Mouse (Mus musculus) hematopoietic stem cell, adult 5-6 weeks (primary cell): ENCODE results near the gene Man1a. TPM values are rescaled to one million over a fixed set of nuclear protein-coding genes. Genes with fewer than 3 reads are reported as not detected.
A peak's percentile ranks its signal among the peaks of the same experiment; 100 is the strongest.

Experiments used
- ATAC-seq, 2 experiments: fragments of 125-278 bp in 1 of 2; replicated peaks in 1 of 2; 2 replicates each; pipeline ENCODE4 v1.8.0; 2016 to 2017; ENCODE audit warnings: inconsistent platforms in 2 of 2, mild to moderate bottlenecking in 2 of 2, moderate number of reproducible peaks in 2 of 2, low read depth in 1 of 2, moderate TSS enrichment in 1 of 2; ENCODE audit not compliant: low FRiP score in 2 of 2, poor library complexity in 2 of 2, severe bottlenecking in 2 of 2, insufficient read depth in 1 of 2, low TSS enrichment in 1 of 2
- total RNA-seq: library from RNA; stranded (forward); fragments of 172-1452, 232-1000 nt; gene quantifications from 2 replicates; pipeline ENCODE4 v1.2.3, GENCODE M21; 2017

The Man1a gene
- total RNA-seq, 1 experiment from 2014 or later, result 101 TPM

- ATAC-seq, result no peak
Observed at GRCm38 (mm10) chr10:54037348-54038010, 38.9 kb downstream of the Man1a start.

DNA sequence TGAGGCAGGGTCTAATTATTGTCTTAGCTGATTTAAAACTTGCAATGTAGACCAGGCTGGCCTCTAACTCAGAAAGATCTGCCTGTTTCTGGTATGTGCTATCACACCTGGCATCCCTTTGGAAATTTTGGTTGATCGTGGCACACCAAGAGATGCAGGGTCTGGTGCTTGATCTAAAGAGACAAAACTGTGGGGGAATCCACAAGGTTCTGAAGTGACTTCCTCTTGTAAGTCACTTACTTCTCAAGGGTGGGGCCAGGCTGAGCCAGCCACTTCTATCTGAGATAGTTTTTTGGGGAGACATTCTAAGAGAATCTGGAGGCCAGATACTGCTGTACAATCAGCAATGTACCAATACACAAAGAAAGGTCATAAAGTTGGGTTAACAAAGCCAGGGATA lies 40.8 kb downstream of the Man1a start:
- ATAC-seq, result no peak

GRCm38 (mm10) chr10:54034779-54035178 lies 41.6 kb downstream of the Man1a start:
- ATAC-seq, result no peak

- peak; percentile 86 to 89 for ATAC-seq
Observed at GRCm38 (mm10) chr10:54032316-54033092, 43.9 kb downstream of the Man1a start.

DNA sequence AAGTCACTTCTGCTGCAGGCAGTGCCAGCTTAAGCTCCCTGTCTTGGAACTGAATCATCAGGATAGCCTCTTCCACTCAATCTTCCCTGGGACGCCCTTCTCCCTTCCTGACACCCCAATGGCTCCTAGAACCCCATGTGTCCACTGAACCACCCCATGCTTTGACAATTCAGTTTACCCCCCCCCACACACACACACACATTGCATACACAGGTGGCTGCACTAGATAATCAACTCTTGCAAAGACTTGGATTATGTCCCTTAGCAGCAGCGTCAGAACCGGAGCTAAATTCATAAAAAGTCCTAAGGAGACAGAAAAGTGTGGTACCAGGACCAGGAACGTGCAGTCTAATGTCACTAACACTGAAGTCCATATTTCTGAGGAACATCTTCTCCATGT lies 47.5 kb downstream of the Man1a start:
- no peak for ATAC-seq

DNA sequence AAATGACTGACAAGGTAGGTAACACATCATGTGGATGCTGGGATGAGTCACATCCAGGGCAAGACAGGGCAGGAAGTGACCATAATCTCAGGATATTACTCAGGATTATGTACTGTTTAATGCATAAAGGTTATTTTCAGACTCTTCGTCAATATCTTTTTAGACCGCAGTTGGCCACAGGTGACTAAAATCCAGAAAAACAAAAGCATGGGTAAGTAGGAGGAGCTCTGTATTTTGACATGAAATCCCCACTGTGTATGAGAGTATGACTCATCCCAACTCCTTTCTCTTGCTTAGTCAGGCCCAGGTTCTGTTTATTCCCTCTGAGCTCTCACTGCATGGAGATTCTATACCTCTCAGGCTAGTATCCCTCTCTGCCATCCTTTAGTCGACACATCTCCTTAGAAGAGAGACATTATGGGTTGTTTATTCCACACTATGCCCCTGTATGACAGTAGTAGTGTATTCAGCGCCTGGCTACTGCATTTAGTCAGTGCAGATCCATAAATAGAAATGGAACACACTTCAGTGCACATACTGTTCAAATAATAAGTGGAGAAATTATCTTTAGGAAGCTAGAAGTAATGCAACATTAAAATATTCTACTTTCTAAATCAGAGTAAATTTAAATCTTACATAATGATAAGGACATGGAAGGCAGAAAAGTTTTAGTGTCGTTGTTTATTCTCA lies 49.5 kb downstream of the Man1a start:
- no peak for ATAC-seq

- no peak for ATAC-seq
Observed at GRCm38 (mm10) chr10:54026101-54026500, 50.3 kb downstream of the Man1a start.

DNA sequence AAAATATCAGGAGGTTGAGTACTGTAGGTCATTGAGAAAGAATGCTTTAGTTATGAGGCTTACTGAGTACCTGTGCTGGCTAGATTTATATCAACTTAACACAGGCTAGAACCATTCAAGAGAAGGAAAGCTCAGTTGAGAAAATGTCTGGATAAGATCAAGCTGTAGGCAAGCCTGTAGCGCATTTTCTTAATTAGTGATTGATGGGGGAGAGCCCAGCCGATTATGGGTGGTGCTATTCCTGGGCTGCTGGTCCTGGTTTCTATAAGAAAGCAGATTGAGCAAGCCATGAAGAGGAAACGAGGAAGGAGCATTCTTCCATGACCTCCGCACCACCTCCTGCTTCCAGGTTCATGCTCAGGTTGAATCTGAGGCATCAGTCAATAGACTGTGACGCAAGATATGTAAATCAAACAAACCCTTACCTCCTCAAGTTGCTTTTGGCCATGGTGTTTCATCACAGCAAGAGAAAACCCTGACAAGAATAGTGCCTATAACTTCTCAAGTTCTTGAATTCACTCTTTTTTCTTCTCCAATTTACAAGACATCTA lies 58.4 kb downstream of the Man1a start:
- no peak for ATAC-seq

DNA sequence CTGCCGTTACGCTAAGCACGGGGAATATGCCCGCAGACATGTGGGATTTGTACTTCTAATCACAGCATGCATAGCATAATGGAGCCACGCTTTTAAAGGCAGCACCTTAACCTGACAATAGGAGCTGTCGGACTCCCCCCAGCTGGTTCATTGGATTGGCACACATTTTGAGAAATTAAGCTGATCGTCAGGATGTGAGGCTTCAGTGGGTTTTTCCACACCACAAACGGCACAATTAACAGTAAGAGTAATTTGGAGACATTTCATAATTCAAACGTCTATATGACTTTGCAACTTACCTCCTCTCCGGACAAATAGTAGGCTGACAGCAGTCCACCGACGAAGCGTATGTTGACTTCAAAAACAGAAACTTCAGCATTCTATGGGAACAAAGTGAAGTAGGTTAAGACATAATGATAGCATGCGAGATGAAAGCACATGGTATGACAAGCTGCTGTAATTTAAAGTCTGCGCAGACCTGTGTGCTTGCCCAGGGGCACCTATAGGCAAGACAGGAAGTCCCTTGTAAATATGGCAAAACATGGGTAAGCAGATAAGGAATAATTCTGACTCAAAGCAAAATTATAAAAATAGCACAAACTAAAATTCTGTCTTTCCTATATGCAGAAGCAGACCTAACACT lies 62.2 kb downstream of the Man1a start:
- ATAC-seq, result peak; percentile 61 to 68

- 0 out of 4 replicates have a peak, but pooled peaks of 1 of the 2 experiments have one; percentile 9 for ATAC-seq
Observed at GRCm38 (mm10) chr10:54013143-54013791, 63.1 kb downstream of the Man1a start.

- peak; percentile 75 to 83 for ATAC-seq
Observed at GRCm38 (mm10) chr10:54009154-54009553, 67.3 kb downstream of the Man1a start.

DNA sequence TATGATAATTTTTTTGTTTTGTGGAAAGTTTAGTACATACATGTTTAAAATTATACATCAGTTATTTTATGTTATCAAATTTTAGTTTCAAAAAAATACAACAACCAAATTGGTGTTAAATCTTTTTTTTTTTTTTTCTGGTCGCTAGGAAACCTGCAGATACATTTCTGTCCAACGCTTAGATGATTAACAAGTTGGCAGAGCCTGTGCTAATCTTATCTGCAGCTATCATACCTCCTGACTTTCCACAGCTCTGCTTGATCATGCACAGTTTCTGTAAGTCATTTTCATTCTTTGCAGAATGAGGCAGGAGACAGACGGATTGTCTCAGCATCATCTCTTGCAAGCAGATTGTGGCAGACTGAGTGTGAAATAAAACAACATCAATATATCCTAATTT lies 69.5 kb downstream of the Man1a start:
- ATAC-seq, result no peak; a peak in 1 of 4 replicates

GRCm38 (mm10) chr10:54005847-54006246 lies 70.6 kb downstream of the Man1a start:
- ATAC-seq, result no peak

- no peak for ATAC-seq
Observed at GRCm38 (mm10) chr10:54002936-54003335, 73.5 kb downstream of the Man1a start.

- ATAC-seq, result no peak
Observed at GRCm38 (mm10) chr10:53997301-53997700, 79.1 kb downstream of the Man1a start.

GRCm38 (mm10) chr10:53996216-53996615 lies 80.2 kb downstream of the Man1a start:
- ATAC-seq, result no peak; a peak in 1 of 4 replicates

DNA sequence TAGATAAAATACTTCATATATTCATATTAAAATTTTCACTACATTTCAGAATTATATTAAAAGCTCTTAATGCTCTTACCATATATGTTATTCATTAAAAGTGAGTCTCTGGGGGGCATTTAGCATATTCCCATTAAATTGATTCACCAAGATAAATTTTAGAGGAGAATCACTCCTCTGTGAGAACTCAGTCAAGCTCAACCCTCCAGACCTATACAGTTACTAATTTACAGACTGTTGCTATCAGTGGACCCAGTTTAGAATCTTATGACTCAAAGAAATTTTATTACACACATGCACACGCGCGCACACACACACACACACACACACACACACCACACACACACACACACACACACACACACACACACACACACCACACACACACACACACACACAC lies 81.8 kb downstream of the Man1a start:
- ATAC-seq, result no peak
